Mouse (Mus musculus): ENCODE data around the gene G430095P16Rik. TPM values are rescaled to one million over a fixed set of nuclear protein-coding genes. Genes with fewer than 3 reads are reported as not detected.

The G430095P16Rik gene
- polyA plus RNA-seq, 1 experiment: not detected

DNA sequence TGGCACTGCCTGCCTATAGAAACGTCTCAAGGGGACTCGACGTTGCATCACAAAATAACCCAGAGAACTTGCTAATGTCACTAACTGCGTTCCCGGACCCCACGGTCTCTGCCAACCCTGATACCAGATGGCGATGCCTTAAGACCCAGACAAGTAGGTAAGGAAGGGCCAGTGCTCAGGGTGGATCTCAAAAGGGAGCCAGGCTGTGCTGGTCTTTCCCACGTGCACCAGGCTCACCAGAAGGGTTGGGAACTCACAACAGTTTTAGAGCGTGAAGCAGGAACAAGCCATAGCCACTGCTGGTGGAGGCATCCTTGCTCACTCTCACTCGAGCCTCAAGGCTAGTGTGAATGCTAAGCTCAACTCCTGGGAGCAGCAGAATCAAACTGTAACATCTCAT, 44.4 kb downstream of the G430095P16Rik start:
- H3K4me1 ChIP-seq (ENCODE audit: control insufficient read depth, insufficient read depth, low read length): peaks cover 32% of the 10 kb centered on the region
- WGBS: 80% methylated on average over 10 of the region's 10 CpGs
- H3K27ac ChIP-seq (ENCODE audit: insufficient read depth, low read depth, low read length): no peak overlapping the region
- no peak for TF ChIP-seq POLR2A (IDR thresholded peaks at IDR 0.05; ENCODE audit: insufficient read depth, low read depth, low read length)
- no peak for TF ChIP-seq CTCF (IDR thresholded peaks at IDR 0.05; ENCODE audit: insufficient read depth, low read depth, low read length)
- H3K4me3 ChIP-seq (ENCODE audit: insufficient read depth, low read depth, low read length): no peak overlapping the region

DNA sequence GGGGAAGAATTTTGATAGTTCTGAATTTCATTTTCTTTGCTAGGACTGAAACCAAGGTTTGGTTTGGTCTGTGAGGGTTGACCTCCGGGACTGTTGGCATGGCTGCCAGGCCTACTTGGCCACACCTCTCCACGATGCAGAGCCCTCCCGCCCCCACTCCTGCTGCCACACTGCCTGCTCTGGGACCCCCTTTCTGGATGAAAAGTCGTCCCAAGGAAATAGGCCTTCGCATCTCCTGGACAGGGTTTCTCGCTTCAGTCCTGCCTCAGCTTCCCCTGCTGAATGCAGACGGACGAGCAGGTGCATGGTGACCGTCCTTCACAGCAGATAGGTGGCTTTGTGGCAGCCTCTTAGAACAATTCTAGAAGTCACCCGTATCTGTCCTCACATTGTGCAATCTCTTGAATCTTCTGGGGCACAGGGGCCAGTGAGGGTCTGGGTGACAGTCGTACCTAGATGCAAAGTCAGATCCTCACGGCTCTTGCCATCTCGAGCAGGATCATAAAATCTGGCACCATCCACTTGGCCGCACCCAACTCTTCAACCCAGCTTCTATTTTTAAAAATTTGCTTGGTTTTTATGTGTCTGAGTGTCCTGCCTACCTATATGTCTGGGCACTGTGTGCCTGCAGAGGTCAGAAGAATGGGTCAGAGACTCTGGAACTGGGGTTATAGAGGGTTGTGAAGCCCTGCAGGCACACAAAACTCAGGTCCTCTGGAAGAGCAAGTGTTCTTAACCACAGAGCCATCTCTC, 45.7 kb downstream of the G430095P16Rik start:
- WGBS: 77% methylated on average over 14 of the region's 14 CpGs
- no peak overlapping the region for H3K27ac ChIP-seq (ENCODE audit: insufficient read depth, low read depth, low read length)
- H3K4me3 ChIP-seq (ENCODE audit: insufficient read depth, low read depth, low read length): 0 out of 2 replicates have a peak overlapping the region, but pooled peaks have one; percentile 3
- peaks cover 37% of the 10 kb centered on the region for H3K4me1 ChIP-seq (ENCODE audit: control insufficient read depth, insufficient read depth, low read length)
- no peak for TF ChIP-seq POLR2A (IDR thresholded peaks at IDR 0.05; ENCODE audit: insufficient read depth, low read depth, low read length)
- no peak for TF ChIP-seq CTCF (IDR thresholded peaks at IDR 0.05; ENCODE audit: insufficient read depth, low read depth, low read length)

GRCm38 (mm10) chr8:84769324-84769723, 46.5 kb downstream of the G430095P16Rik start:
- TF ChIP-seq CTCF (IDR thresholded peaks at IDR 0.05; ENCODE audit: insufficient read depth, low read depth, low read length) (no peak), POLR2A (IDR thresholded peaks at IDR 0.05; ENCODE audit: insufficient read depth, low read depth, low read length) (no peak)
- 71% methylated on average over 8 of the region's 8 CpGs for WGBS
- peaks cover 38% of the 10 kb centered on the region for H3K4me1 ChIP-seq (ENCODE audit: control insufficient read depth, insufficient read depth, low read length)
- H3K27ac ChIP-seq (ENCODE audit: insufficient read depth, low read depth, low read length): no peak overlapping the region; the same call in 1 of the 2 replicates
- H3K4me3 ChIP-seq (ENCODE audit: insufficient read depth, low read depth, low read length): peak overlapping the region; percentile 18

GRCm38 (mm10) chr8:84770100-84770953, 47.5 kb downstream of the G430095P16Rik start:
- Histone ChIP-seq H3K27ac (ENCODE audit: insufficient read depth, low read depth, low read length) (0 out of 2 replicates have a peak overlapping the region, but pooled peaks have one; percentile 12), H3K4me1 (ENCODE audit: control insufficient read depth, insufficient read depth, low read length) (peaks cover 42% of the 10 kb centered on the region), H3K4me3 (ENCODE audit: insufficient read depth, low read depth, low read length) (peak overlapping the region; percentile 21)
- WGBS: 43% methylated on average over 12 of the region's 12 CpGs
- no peak for TF ChIP-seq CTCF (IDR thresholded peaks at IDR 0.05; ENCODE audit: insufficient read depth, low read depth, low read length)
- TF ChIP-seq POLR2A (IDR thresholded peaks at IDR 0.05; ENCODE audit: insufficient read depth, low read depth, low read length): no peak

DNA sequence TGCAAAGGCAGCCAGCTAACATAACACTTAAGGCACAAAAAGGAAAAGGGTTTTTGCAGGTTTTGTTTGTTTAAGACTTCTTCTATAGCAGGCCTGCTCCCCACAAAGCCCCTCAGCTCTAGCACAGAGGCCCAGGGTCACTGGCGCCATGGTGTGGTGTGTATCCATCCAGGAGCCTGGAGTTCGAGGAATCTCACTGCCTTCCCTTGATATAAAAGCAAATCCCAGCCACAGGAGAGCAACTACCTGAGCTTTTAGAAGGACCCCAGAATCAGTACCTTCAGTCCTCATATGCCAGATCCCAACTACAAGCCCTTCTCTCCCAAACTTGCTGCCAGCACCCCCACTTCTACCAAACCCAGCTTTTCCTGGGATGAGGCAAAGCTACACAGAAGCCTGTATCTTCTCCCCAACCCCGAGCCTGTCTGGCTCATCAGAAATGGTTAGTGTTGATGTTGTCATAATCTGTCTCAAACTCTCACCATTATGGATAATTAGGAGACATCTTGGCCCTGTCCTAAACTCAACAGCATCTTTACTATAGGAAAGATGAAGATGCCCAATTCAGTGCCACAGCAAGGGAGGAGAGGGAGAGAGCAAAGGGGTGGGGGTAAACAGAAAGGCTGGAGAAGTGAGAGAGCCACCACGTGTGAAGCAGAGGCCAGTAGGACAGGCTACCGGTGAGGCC, 48.3 kb downstream of the G430095P16Rik start:
- Histone ChIP-seq H3K4me3 (ENCODE audit: insufficient read depth, low read depth, low read length) (peak overlapping the region; percentile 43), H3K27ac (ENCODE audit: insufficient read depth, low read depth, low read length) (0 out of 2 replicates have a peak overlapping the region, but pooled peaks have one; percentile 35), H3K4me1 (ENCODE audit: control insufficient read depth, insufficient read depth, low read length) (peaks cover 41% of the 10 kb centered on the region)
- TF ChIP-seq CTCF (IDR thresholded peaks at IDR 0.05; ENCODE audit: insufficient read depth, low read depth, low read length) (no peak), POLR2A (IDR thresholded peaks at IDR 0.05; ENCODE audit: insufficient read depth, low read depth, low read length) (no peak)
- WGBS: 58% methylated on average over 5 of the region's 5 CpGs

- TF ChIP-seq CTCF (IDR thresholded peaks at IDR 0.05; ENCODE audit: insufficient read depth, low read depth, low read length): no peak
- no peak for TF ChIP-seq POLR2A (IDR thresholded peaks at IDR 0.05; ENCODE audit: insufficient read depth, low read depth, low read length)
- 23% methylated on average over 34 of the region's 34 CpGs for WGBS
- peak overlapping the region; percentile 43 for H3K4me3 ChIP-seq (ENCODE audit: insufficient read depth, low read depth, low read length)
- H3K27ac ChIP-seq (ENCODE audit: insufficient read depth, low read depth, low read length): peak overlapping the region; percentile 4
- H3K4me1 ChIP-seq (ENCODE audit: control insufficient read depth, insufficient read depth, low read length): peaks cover 41% of the 10 kb centered on the region
Observed at GRCm38 (mm10) chr8:84771941-84772378, 49.2 kb downstream of the G430095P16Rik start.

GRCm38 (mm10) chr8:84772628-84773027, 49.8 kb downstream of the G430095P16Rik start:
- WGBS: 23% methylated on average over 3 of the region's 3 CpGs
- Histone ChIP-seq H3K4me1 (ENCODE audit: control insufficient read depth, insufficient read depth, low read length) (peaks cover 39% of the 10 kb centered on the region), H3K27ac (ENCODE audit: insufficient read depth, low read depth, low read length) (peak overlapping the region; percentile 59), H3K4me3 (ENCODE audit: insufficient read depth, low read depth, low read length) (peak overlapping the region; percentile 43)
- TF ChIP-seq CTCF (IDR thresholded peaks at IDR 0.05; ENCODE audit: insufficient read depth, low read depth, low read length) (no peak), POLR2A (IDR thresholded peaks at IDR 0.05; ENCODE audit: insufficient read depth, low read depth, low read length) (no peak)

DNA sequence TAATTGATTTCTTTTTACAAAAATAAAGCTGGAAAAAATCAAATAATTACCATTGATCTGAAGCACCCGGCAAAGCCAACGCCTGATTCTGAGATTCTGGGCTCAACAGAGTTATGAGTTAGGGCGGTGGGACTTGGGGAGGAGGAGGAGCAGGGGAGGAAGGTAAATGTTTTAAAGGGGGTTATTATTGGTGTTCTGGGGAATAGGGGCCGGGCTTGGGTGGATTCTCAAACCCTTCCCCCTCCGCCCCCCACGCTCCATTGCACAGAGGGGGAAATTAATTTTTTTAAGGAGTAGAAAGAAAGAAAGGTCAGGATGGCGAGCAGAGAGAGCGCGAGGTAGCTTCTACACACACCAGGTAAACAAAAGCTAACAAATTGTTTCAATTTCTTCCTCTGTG, 50.5 kb downstream of the G430095P16Rik start:
- WGBS: 10% methylated on average over 9 of the region's 9 CpGs

More for the DNA sequence above, 50.5 kb downstream of the G430095P16Rik start:
- Histone ChIP-seq H3K27ac (ENCODE audit: insufficient read depth, low read depth, low read length) (0 out of 2 replicates have a peak overlapping the region, but pooled peaks have one; percentile 13), H3K4me3 (ENCODE audit: insufficient read depth, low read depth, low read length) (peak overlapping the region; percentile 18; the same call in 1 of the 2 replicates), H3K4me1 (ENCODE audit: control insufficient read depth, insufficient read depth, low read length) (peaks cover 41% of the 10 kb centered on the region)
- TF ChIP-seq POLR2A (IDR thresholded peaks at IDR 0.05; ENCODE audit: insufficient read depth, low read depth, low read length): no peak

Measured in olfactory bulb, adult 2 months (tissue).